Mouse (Mus musculus) hindlimb bud, embryonic 11.5 days (tissue): ENCODE measurements at regions not wholly inside any gene's neighbourhood (a gene's known extent, or its start where the extent isn't known, plus 50 kb on each side); places are given as distances from the start of the nearest gene placed in this dataset.
A peak's percentile ranks its signal among the peaks of the same experiment; 100 is the strongest.
"Not testable (repeated sequence)": the region's sequence is repeated elsewhere in the genome, so short reads cannot be mapped to it uniquely, and the experiment has no call there.

Experiments used
- DNase-seq: peaks from one replicate; pipeline ENCODE4 v3.0.0-alpha.2; 2012; ENCODE audit warnings: low read depth, low spot score; ENCODE audit errors: extremely low spot score

DNA sequence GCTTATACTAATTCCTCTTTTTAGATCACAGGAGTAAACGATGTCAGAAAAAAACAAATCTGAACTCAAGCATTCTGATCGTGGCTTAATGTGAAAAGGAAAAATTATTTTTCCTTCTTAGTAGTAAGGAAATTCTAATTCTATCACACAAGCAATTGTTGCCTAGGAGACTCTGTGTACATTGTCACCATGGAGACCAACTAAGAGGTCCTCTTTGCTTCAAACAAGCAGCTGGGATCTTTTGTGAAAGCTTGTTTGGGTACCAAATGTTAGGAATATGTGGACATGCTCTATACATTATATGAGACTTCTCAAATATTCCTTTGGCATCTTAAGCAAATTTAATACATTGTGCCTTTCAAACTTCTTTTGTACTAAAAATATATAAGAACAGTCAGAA is 345.9 kb upstream of the Atp10a start:
- DNase-seq, result no peak

- DNase-seq, result no peak
These were observed 333.6 kb upstream of the Atp10a start for GRCm38 (mm10) chr7:58322381-58322780.

- DNase-seq, result no peak
These were observed 288.6 kb upstream of the Atp10a start for GRCm38 (mm10) chr7:58367384-58367783.

GRCm38 (mm10) chr7:58383401-58383800 is 272.6 kb upstream of the Atp10a start:
- DNase-seq, result no peak

DNA sequence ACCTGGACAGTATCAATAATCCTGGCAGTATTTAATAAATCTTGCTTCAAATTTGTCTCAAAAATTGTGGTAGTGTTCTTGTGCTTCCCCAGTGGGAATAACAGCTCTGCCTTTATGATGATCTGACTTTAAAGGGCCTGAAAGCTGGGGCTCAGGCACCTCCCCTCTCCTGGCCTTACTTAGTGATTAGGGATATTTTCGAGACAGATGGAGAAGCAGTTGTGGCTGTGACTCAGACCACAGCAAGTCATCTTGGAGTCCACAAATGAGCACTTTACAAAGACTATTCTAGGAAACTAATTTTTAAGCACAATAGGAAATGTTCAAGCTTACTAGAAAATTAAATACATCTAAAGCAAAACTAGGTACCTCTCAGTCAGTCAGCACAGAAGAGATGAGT is 267.6 kb upstream of the Atp10a start:
- no peak for DNase-seq

GRCm38 (mm10) chr7:58392391-58393115 is 263.4 kb upstream of the Atp10a start:
- no peak for DNase-seq

DNA sequence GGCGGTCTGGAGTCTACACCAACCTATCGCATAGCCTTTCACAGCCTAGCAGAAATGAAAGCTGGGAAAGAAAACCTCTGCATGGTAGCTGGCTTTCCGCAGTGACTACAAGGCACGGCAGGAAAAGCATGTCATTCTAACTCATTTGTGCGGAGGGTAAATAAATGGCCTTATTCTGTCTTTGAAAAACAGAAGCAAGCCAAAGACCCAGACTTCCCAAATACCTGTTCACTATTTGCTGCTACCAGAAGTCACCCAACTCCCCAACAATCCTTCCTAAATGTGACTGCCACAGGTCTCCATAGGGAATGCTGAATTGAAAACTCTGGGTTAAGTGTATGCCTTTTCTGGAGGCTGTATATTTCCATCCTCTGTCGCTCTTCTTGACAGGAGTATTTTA is 258.0 kb upstream of the Atp10a start:
- DNase-seq, result no peak

DNA sequence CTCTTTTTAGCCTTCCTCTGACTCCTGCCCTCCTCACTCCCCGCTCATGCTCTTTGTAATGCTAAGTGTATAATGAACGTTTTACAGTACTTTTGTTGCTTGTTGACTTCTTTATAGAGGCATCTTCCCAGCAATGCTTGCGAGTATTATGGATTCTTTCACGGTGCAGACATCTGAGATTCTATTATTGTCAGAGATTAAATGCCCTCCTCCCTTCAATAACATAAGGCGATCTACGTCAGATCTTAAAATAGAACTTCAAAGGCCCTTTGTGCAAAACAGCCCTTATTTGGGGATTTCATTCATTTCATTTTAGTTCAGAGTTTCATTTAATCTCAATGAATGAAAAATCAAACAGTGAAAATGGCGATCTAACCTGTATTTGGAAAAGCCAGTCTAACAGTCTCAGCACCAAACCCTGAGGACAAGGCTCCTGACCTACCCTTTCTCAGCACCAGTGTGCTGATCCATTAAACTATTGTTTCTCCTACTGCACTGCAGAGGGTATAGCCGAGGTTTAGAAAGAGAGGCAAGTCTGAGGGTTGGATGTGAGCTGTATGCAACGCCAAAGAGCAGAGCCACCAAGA is 257.3 kb upstream of the Atp10a start:
- DNase-seq, result no peak

DNA sequence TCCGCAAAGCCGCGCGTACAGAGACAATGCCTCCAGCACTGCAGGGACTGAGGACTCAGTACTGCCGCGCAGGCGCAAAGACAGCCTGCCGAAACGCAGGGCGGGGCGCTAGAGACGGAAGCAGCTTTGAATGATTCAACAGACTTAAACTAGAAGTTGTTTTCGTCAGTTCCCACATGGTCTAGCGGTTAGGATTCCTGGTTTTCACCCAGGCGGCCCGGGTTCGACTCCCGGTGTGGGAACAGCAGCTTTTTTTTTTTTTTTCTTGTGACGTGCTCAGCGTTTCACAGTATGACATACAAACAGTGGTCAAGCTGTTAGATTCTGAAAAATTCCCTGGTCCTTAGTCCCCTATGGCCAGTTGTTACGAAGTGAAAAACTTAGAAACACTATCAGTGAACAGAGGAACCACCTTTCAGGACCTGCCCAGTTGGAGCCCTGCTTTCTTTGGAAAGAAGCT is 256.8 kb upstream of the Atp10a start:
- DNase-seq, result peak; percentile 96

DNA sequence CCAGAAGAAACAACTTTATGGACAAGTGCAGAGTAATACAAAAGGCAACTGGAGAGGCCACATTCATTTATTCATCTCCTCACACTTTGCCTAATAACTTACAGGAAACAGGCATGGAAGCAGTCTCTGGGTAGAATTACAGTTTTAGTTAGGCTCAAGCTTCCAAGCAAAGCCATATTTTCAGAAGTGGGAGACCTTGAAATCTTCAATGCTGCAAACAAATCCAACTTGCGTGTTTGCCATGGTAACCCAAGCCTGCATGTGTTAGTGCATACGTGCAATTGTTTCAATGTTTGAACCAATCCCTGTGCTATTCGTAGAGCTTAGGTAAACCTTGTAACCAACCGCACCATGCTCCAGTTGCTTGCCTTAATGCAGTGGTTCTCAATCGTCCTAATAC is 256.3 kb upstream of the Atp10a start:
- no peak for DNase-seq

- DNase-seq, result no peak
These were observed 255.4 kb upstream of the Atp10a start for GRCm38 (mm10) chr7:58400594-58400993.

- no peak for DNase-seq
These were observed 218.9 kb upstream of the Atp10a start for GRCm38 (mm10) chr7:58436888-58437625.

DNA sequence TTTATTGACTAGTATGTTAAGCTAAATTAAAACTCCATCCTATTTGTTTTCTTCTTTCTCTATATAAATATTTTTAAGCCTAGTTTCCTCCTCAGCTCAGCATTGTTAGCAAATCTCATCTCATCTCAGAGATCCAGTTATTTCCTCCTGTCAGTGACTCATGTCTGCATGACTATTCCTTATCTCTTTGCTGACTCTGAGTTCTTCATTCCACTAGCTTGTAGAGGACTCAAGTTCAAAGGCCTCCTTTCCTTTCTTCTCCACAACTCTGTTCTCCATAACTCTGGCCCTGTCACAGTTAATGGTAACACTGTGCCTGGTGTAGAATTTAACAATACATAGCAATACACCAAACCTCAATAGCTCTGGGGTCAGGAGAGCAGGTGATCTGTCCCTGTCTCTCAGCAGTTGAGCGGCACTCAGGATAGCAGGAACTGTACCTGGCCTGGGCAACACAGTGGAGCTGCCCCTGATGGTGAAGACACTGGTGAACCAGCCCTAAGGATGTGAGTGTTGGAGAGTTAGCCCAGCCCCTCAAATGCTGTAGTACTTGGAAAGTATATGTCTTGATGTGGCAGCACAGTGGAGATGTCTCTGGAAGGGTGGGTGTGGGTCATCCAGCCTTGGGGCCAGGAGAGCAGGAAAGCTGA is 213.3 kb upstream of the Atp10a start:
- DNase-seq, result no peak

DNA sequence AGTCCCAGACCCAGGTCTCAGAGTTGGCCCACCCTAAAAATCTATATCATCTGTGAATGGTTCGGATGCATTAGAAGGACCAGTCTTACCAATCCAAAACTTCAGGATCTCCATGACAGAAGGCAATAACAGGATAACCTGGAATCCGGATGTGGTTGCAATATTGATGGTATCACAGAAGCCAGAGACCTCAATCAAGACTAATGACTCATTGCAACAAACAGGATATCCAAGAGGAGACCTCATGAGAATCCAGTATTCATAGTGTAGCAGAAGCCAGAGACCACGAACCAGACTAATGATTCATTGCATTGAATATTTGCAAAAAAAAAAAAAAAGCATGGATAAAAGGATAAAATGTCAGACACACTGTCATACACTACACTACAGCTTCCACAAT is 212.7 kb upstream of the Atp10a start:
- no peak for DNase-seq

DNA sequence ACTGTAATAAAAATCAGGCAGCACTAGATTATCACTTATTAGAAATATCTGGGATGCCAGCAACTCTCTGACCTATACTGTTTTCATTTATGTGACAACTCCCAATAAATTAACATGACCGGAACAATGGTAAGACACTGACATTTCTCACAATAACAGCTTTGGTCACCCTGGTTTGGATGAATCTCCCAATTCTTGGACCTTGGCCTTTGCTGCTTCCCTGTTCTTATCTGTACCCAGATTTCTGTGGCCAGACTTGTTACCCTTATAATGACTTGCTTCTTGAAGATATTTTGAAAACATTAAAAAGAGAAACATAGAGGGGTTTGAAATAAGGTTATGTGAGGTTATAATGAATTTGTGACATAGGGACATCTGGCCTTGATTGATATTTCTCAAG is 210.2 kb upstream of the Atp10a start:
- DNase-seq, result no peak

DNA sequence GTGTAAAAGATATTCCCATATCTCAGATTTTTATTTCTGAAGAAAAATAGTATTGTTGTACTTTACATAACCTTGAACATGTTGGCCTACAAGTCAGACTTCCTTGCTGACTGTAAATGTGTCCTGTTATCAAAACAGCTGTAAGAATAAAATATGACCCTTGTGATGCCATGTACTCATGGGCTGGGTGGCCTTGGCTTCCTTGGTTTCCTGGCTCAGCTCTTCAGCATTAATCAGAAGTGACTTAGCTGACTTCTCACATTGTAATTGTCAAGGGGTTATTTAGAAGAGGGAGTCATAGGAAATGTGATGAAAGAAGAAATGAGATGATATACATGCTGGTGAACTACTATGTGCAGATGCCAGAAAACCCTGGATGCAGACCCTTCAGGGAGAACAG is 209.7 kb upstream of the Atp10a start:
- DNase-seq, result no peak

GRCm38 (mm10) chr7:58448727-58449126 is 207.2 kb upstream of the Atp10a start:
- no peak for DNase-seq

DNA sequence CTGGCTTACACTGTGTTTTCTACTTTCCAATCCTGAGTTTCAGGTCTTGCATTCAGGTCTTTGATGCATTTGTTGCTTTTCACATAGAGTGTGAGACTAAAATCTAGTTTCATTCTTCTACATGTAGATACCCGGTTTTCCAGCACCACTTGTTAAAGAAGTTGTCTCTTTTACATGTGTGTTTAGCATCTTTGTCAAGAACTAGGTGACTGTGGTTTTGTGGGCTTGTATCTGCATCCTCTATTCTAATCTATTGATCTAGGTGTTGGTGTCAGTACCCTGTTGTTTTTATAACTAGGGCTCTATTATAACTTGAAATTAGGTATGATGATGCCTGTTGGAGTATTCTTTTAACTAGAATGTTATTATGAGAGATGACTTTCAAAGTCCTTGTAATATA is 204.0 kb upstream of the Atp10a start:
- no peak for DNase-seq

DNA sequence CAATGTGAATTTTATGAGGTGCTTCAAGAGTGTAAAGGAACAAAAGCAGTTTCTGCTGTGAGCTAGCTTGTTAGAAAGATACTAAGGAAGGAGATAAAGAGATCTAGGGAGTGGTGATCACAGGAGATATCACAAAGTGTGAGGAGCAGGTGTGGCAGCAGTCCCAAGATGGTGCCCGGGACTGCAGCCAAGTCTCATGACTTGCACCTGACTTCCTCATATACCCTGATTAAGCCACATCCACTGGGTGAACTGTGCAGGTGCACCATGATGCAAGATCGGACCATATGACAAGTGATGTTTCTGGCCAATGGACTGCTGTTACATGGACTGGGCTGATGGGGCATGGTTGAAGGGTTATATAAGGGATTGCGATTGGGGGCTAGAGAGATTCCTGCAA is 197.8 kb upstream of the Atp10a start:
- not testable (repeated sequence) for DNase-seq

GRCm38 (mm10) chr7:58460939-58461338 is 195.0 kb upstream of the Atp10a start:
- no peak for DNase-seq

GRCm38 (mm10) chr7:58473150-58473549 is 182.8 kb upstream of the Atp10a start:
- DNase-seq, result no peak

DNA sequence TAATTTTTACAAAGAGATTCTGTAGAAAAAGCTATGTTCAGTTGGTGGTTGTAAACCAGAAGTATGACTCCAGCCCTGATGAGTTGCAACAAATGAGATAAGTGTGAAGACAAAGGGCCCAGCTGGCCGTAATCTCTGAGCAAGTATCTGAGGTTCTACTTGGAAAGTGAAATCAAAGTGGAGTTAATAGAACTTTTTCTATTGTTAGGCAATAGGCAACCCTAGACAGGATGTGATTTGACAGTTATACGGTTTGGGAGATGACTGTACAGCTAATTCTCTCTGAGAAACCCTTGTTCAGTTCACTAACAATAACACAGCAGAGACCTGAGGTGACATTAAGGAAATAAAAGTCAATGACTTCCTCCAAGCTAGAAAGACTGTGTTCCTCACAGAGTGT is 180.8 kb upstream of the Atp10a start:
- DNase-seq, result no peak
